Mouse (Mus musculus): ENCODE results near the gene Ubac2. TPM values are rescaled to one million over a fixed set of nuclear protein-coding genes. Genes with fewer than 3 reads are reported as not detected.

Gene Ubac2
- polyA plus RNA-seq (2017; shearing (Covaris generic)) = 200 TPM

DNA sequence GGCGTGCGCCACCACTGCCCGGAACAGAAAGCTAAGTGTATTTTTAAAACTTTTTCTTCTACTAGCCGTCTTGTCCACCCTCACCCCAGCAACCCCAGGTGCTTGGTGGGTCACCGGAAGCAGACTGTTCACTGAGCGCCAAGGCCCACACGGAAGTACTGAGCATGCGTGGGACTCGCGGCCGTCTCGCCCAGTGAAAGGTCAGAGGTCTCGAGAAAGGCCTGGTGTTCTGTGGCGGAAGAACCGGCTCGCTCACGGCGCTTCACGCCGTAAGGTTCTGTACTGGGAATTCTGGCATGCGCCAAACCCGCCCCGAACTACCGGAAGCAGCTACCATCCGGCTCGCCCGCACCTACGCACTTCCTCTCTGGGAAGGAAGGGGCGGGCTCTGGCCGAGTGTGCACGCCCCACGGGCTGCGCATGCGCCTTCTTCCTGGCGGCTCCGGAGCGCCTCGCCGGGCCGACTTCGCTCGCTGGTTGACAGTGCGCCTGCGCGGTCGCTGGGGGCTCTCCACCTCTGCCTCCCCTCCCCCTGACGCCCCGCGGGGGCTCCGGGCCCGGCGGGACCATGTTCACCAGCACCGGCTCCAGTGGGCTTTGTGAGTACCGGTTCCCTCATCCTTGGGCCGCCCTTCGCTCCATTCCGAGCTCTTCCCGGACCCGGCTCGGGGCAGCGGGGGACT, at the start of gene Ubac2:
Ubac2 (plus strand) TSS at position 445 of the 683 bp plus-strand sequence.

DNA sequence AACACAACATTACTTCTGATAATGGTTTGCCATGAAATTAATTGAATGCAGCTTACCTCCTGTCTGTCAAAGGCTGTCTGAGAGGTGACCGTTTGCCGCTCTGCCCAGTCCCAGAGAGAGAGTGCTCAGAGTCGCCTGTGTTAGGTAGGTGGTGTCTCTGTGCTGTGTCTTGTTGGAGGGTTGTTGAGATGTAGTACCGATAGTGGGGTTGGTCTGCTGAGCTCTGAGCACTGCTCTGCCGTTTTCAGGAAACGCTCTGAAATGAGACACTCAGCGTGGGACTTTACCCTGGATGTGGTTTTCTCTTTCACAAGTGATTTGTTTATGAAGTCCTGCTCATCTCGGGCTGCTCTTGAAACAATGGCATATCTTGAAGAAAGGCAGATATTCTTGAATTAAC, 37.2 kb downstream of the Ubac2 start, which contains the start of gene Gpr18:
Gpr18 (minus strand) TSS at position 161 of the 400 bp plus-strand sequence.

DNA sequence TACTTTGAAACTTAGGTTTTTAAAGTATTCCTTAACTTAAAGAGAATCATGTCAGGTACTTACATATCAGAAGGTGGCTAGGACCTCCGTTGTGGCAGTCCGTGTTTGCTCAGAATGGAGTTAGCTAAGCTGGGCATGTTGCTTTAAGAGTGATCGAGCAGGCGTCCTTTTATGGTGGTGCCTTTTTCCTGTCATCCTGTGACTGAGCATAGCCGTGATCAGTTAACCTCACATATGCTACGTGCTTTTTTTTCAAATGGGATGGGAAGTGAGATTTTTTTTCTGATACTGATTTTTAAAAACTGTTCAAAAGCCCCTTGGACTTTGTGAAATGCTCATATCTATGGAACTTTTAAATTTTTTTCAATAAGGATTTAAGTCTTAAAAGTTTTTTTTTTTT, 86.6 kb downstream of the Ubac2 start, which contains the start of gene Gpr183:
Gpr183 (minus strand) TSS at position 206 of the 400 bp plus-strand sequence.

DNA sequence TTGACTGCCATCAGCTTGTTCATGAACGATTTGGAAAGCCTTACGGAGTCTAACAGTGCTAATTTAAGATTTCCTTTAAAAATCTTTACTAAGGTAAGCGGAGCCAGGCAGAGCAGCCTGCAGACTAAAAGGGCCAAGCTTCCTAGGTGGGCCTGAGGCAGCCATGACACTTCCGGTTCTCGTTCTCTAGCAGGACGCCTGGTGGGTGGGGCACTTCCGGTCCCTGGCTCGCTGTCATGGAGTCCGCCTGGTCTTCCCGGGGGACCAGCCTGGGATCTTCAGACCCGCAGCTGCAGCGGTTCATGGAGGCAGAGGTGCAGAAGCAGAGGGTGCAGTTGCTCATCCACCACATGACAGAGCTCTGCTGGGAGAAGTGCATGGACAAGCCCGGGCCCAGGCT, 156.0 kb downstream of the Ubac2 start, which contains the start of gene Timm8a2:
Timm8a2 (plus strand) TSS at position 224 of the 400 bp plus-strand sequence.

Other genes starting within 250 kb of the Ubac2 start
- gene Dock9, start 80.8 kb upstream of the Ubac2 start, polyA plus RNA-seq (2017; shearing (Covaris generic)) = 3.5 TPM
- 118 TPM for gene Gpr18, start 37.2 kb downstream of the Ubac2 start, polyA plus RNA-seq (2017; shearing (Covaris generic))
- gene Gpr183, start 86.6 kb downstream of the Ubac2 start, polyA plus RNA-seq (2017; shearing (Covaris generic)) = 130 TPM
- not detected for gene Timm8a2, start 156.1 kb downstream of the Ubac2 start, polyA plus RNA-seq (2017; shearing (Covaris generic))
- gene Tm9sf2, start 228.4 kb downstream of the Ubac2 start, polyA plus RNA-seq (2017; shearing (Covaris generic)) = 118 TPM

Data from inflammation-experienced regulatory T-cells, adult 16 weeks (primary cell).